Mouse (Mus musculus) bone marrow macrophage, adult 2 months (primary cell): ENCODE measurements around the gene Cldn4. TPM values are rescaled to one million over a fixed set of nuclear protein-coding genes. Genes with fewer than 3 reads are reported as not detected.

Experiments
- H3K27ac ChIP-seq: 2 replicates; pipeline ENCODE4 v1.5.1; 2012; ENCODE audit warnings: low read depth, low read length; ENCODE audit not compliant: insufficient read depth
- H3K4me1 ChIP-seq: 2 replicates; pipeline ENCODE4 v1.6.1; 2012; ENCODE audit warnings: low read length; ENCODE audit not compliant: control insufficient read depth, insufficient read depth
- H3K4me3 ChIP-seq: 2 replicates; pipeline ENCODE4 v1.5.1; 2012; ENCODE audit warnings: mild to moderate bottlenecking, low read length, moderate library complexity; ENCODE audit not compliant: insufficient read depth
- CTCF ChIP-seq: IDR thresholded peaks from 2 replicates; pipeline ENCODE4 v1.5.1; 2012; ENCODE audit warnings: low read depth, mild to moderate bottlenecking, low read length, moderate library complexity
- POLR2A ChIP-seq: IDR thresholded peaks from 2 replicates; pipeline ENCODE4 v1.6.1; 2012; ENCODE audit warnings: mild to moderate bottlenecking, low read depth, low read length, borderline replicate concordance
- polyA plus RNA-seq: library from polyadenylated mRNA; stranded (reverse); fragments of >200 nt; gene quantifications from 2 replicates; pipeline ENCODE4 v1.2.4, GENCODE M21; 2012; ENCODE audit not compliant: missing spikeins, insufficient read depth, insufficient read length

Cldn4 gene
- polyA plus RNA-seq, 1 experiment = not detected

GRCm38 (mm10) chr5:134897596-134897995, 49.1 kb downstream of the Cldn4 start:
- Histone ChIP-seq H3K4me3 (no peak overlapping the region), H3K4me1 (no peaks in the 10 kb centered on the region), H3K27ac (no peak overlapping the region)
- TF ChIP-seq CTCF (no peak), POLR2A (no peak)

- Histone ChIP-seq H3K27ac (no peak overlapping the region), H3K4me3 (no peak overlapping the region), H3K4me1 (no peaks in the 10 kb centered on the region)
- no peak for TF ChIP-seq CTCF
- TF ChIP-seq POLR2A = no peak
Measured at GRCm38 (mm10) chr5:134896965-134897364, 49.8 kb downstream of the Cldn4 start.

GRCm38 (mm10) chr5:134895291-134895690, 51.4 kb downstream of the Cldn4 start:
- Histone ChIP-seq H3K4me1 (no peaks in the 10 kb centered on the region), H3K27ac (no peak overlapping the region), H3K4me3 (no peak overlapping the region)
- TF ChIP-seq CTCF (no peak), POLR2A (no peak)

Other genes starting within 250 kb of the Cldn4 start
- gene Eln, start 199.6 kb downstream of the Cldn4 start, polyA plus RNA-seq = not detected in 2 replicates
- gene Tmem270, start 40.2 kb downstream of the Cldn4 start, polyA plus RNA-seq = not detected in 2 replicates
- gene Cldn13, start 31.4 kb downstream of the Cldn4 start, polyA plus RNA-seq = not detected in 2 replicates
- gene Mettl27, start 14.6 kb downstream of the Cldn4 start, polyA plus RNA-seq = 7.0 and 8.4 TPM in 2 replicates
- gene Cldn3, start 39.3 kb upstream of the Cldn4 start, polyA plus RNA-seq = not detected in 2 replicates
- gene Abhd11, start 62.2 kb upstream of the Cldn4 start, polyA plus RNA-seq = 12.2 and 13.0 TPM in 2 replicates
- 0.76 and 0.84 TPM in 2 replicates for gene Stx1a, start 76.5 kb upstream of the Cldn4 start, polyA plus RNA-seq
- 21.6 and 22.4 TPM in 2 replicates for gene Dnajc30, start 117.3 kb upstream of the Cldn4 start, polyA plus RNA-seq
- gene Bud23, start 118.0 kb upstream of the Cldn4 start, polyA plus RNA-seq = 45.0 and 57.1 TPM in 2 replicates
- not detected in 2 replicates for gene Vps37d, start 131.3 kb upstream of the Cldn4 start, polyA plus RNA-seq
- not detected in 2 replicates for gene Mlxipl, start 143.0 kb upstream of the Cldn4 start, polyA plus RNA-seq
- 5.9 and 6.2 TPM in 2 replicates for gene Tbl2, start 202.7 kb upstream of the Cldn4 start, polyA plus RNA-seq
- 48.9 and 57.6 TPM in 2 replicates for gene Bcl7b, start 221.3 kb upstream of the Cldn4 start, polyA plus RNA-seq
- gene Baz1b, start 240.3 kb upstream of the Cldn4 start, polyA plus RNA-seq = 57.5 and 58.9 TPM in 2 replicates